Mouse (Mus musculus): Measurements from ENCODE around the gene Gm14085. TPM values are rescaled to one million over a fixed set of nuclear protein-coding genes. Genes with fewer than 3 reads are reported as not detected.

Gm14085 gene
- polyA plus RNA-seq, 1 experiment, result not detected

DNA sequence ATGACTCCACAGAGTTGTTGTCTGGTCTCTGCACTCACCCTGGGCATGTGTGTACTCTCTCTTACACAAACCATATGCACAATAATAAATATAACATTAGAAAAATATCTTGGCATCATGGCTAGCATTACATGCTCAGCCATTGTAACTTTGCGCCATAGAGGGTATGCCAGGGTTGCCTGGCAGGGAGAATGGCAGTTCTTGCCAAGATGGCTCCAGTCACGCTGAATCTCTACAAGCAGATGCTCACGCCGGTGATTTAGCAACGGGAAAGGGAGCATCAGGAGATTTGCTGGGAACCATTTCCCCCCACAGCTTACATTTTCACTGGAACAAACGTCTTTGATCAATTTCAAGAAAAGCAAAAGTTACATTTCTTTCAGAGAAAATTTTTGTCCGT lies 46.5 kb downstream of the Gm14085 start:
- Histone ChIP-seq H3K27ac (replicated peaks; ENCODE audit: low read depth, low read length) (no peak overlapping the region), H3K4me1 (ENCODE audit: control insufficient read depth, insufficient read depth, insufficient read length, low read length) (no peaks in the 10 kb centered on the region), H3K4me3 (ENCODE audit: insufficient read depth, low read depth, low read length) (no peak overlapping the region)

GRCm38 (mm10) chr2:122531726-122532125 lies 47.0 kb downstream of the Gm14085 start:
- no peak overlapping the region for H3K27ac ChIP-seq (replicated peaks; ENCODE audit: low read depth, low read length)
- no peaks in the 10 kb centered on the region for H3K4me1 ChIP-seq (ENCODE audit: control insufficient read depth, insufficient read depth, insufficient read length, low read length)
- H3K4me3 ChIP-seq (ENCODE audit: insufficient read depth, low read depth, low read length), result no peak overlapping the region

DNA sequence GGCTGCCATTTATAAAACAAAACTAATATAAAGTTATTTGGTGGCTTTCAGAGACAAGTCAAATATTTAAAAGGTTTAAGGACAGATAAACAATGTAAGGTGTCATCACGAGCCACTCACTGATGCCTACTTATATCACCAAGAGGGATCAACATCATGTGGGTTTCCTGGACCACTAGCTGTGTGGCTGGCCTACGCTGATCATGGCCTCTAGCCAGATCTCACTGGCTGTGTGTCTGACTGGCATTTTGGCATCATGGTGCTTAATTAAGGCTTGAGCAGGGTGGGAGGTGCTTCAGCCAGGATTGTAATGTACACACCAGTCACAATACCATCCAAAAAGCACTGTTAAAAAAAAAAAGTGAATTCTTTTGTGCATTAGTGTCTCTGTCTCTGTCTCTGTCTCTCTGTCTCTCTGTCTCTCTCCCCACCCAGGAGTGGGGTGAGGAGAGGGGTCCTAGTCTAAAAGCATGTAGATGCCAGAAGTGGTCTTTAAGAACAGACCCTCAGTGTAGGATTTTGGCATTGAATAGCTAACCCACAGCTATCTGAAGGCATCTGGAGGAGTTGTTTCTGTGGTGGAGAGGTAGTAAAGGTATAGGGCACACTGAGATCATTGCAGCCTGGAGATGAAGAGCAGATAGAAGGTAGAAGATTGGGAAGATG lies 47.5 kb downstream of the Gm14085 start:
- H3K27ac ChIP-seq (replicated peaks; ENCODE audit: low read depth, low read length), result no peak overlapping the region

DNA sequence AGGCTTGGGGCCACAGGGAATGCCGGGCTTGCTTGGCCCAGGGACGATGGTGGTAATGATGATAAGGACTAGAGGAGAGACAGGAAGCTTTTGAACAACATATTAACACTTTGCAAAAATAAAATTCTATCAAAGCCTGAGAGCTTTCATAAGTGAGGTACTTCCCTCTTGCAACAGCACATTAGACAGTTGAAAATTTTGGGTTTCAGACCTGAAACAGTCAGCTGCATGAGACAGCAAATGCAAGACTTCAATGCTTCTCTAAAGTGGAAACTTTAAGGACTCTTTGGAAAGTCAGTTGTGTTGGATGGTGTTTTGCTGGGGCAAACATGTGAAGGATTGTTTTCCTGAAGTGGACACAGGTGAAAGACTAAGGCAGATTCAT lies 48.1 kb downstream of the Gm14085 start:
- H3K4me1 ChIP-seq (ENCODE audit: control insufficient read depth, insufficient read depth, insufficient read length, low read length), result no peaks in the 10 kb centered on the region
- H3K27ac ChIP-seq (replicated peaks; ENCODE audit: low read depth, low read length), result no peak overlapping the region
- H3K4me3 ChIP-seq (ENCODE audit: insufficient read depth, low read depth, low read length), result no peak overlapping the region

More for the DNA sequence above, 47.5 kb downstream of the Gm14085 start:
- Histone ChIP-seq H3K4me1 (ENCODE audit: control insufficient read depth, insufficient read depth, insufficient read length, low read length) (no peaks in the 10 kb centered on the region), H3K4me3 (ENCODE audit: insufficient read depth, low read depth, low read length) (no peak overlapping the region)

DNA sequence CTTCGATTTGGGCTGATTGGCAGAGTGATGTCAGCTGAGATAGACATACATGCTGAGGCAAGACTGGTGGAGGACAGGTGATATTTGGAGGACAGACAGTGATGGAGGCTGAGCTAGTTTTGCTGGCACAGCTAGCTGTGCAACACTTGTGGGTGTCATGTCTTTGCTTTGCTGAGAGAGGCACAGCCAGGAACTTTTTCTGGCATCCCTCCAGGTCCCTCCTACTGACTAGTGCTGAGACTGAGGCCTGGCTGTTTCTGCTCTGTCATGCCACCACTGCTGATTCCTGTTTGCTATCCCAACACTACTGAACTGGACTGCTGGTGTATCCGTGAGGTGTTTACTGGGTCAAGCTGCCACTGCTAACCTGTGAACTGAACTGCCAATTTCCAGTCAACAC lies 48.6 kb downstream of the Gm14085 start:
- H3K4me3 ChIP-seq (ENCODE audit: insufficient read depth, low read depth, low read length), result no peak overlapping the region
- H3K4me1 ChIP-seq (ENCODE audit: control insufficient read depth, insufficient read depth, insufficient read length, low read length), result no peaks in the 10 kb centered on the region
- H3K27ac ChIP-seq (replicated peaks; ENCODE audit: low read depth, low read length), result no peak overlapping the region

DNA sequence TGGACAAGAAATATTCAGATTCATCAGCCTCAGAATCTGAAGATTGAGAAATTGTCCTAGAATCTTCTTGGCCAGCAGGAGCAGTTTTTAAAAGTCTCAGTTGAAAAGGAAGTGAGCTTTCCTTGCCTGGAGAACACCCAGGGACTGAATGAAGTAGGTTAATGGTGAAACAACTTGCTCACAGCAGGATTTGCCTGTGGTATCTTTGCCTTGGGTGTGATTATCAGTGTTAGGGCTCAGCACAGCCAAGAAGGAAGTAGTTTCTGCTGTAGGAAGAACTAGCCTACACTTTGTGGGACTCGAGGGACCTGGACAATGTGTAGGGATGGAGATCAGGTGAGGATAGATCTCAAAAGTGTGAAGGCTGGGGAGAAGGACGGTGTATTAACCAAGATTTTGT lies 49.9 kb downstream of the Gm14085 start:
- no peaks in the 10 kb centered on the region for H3K4me1 ChIP-seq (ENCODE audit: control insufficient read depth, insufficient read depth, insufficient read length, low read length)
- no peak overlapping the region for H3K27ac ChIP-seq (replicated peaks; ENCODE audit: low read depth, low read length)

GRCm38 (mm10) chr2:122558317-122558716 lies 73.6 kb downstream of the Gm14085 start:
- H3K27ac ChIP-seq (replicated peaks; ENCODE audit: low read depth, low read length), result no peak overlapping the region
- no peak overlapping the region for H3K4me3 ChIP-seq (ENCODE audit: insufficient read depth, low read depth, low read length)
- H3K4me1 ChIP-seq (ENCODE audit: control insufficient read depth, insufficient read depth, insufficient read length, low read length), result no peaks in the 10 kb centered on the region

More for the DNA sequence above, 49.9 kb downstream of the Gm14085 start:
- no peak overlapping the region for H3K4me3 ChIP-seq (ENCODE audit: insufficient read depth, low read depth, low read length)

GRCm38 (mm10) chr2:122561221-122561620 lies 76.5 kb downstream of the Gm14085 start:
- Histone ChIP-seq H3K4me3 (ENCODE audit: insufficient read depth, low read depth, low read length) (no peak overlapping the region), H3K4me1 (ENCODE audit: control insufficient read depth, insufficient read depth, insufficient read length, low read length) (no peaks in the 10 kb centered on the region), H3K27ac (replicated peaks; ENCODE audit: low read depth, low read length) (no peak overlapping the region)

DNA sequence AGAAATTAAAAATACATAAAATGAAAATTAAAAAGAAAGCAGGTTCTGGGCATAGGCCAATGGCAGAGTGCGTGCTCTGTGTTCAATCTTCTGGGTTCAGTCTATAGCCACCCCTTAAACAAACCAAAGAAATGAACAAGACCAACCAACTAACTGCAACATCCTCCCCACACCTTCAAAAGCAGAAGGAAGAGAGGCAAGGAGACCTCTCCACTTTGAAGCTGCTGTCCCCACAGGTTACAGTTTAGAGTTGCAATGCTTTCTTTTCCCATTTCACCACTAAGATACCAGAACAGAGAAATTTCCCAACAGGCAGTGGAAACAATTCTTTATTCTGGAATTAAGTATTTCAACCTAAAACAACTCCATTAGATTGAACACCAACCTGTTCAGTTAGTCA lies 77.5 kb downstream of the Gm14085 start:
- H3K4me3 ChIP-seq (ENCODE audit: insufficient read depth, low read depth, low read length), result no peak overlapping the region
- no peak overlapping the region for H3K27ac ChIP-seq (replicated peaks; ENCODE audit: low read depth, low read length)
- H3K4me1 ChIP-seq (ENCODE audit: control insufficient read depth, insufficient read depth, insufficient read length, low read length), result no peaks in the 10 kb centered on the region

DNA sequence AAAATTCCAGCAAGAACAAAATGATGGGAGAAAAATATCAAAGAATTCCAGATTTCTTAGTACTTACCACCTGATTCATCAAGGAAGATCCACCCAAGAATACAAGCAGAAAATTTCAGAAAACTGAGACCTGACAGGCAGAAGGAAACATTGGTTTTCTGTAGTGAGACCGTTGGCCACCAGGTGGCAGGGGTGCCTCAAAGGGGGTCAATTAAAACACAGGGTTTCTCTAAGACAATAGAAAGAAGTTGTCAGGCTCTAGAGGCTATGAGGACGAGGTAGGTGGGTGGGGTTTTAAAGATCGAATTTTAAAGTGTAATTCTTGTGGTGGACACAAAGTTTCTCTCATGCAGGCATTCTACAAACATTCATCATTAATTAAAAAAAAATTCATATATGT lies 84.7 kb downstream of the Gm14085 start:
- no peak overlapping the region for H3K27ac ChIP-seq (replicated peaks; ENCODE audit: low read depth, low read length)

GRCm38 (mm10) chr2:122570430-122570829 lies 85.7 kb downstream of the Gm14085 start:
- Histone ChIP-seq H3K4me3 (ENCODE audit: insufficient read depth, low read depth, low read length) (no peak overlapping the region), H3K4me1 (ENCODE audit: control insufficient read depth, insufficient read depth, insufficient read length, low read length) (no peaks in the 10 kb centered on the region), H3K27ac (replicated peaks; ENCODE audit: low read depth, low read length) (no peak overlapping the region)

More for the DNA sequence above, 84.7 kb downstream of the Gm14085 start:
- H3K4me1 ChIP-seq (ENCODE audit: control insufficient read depth, insufficient read depth, insufficient read length, low read length), result no peaks in the 10 kb centered on the region
- H3K4me3 ChIP-seq (ENCODE audit: insufficient read depth, low read depth, low read length), result no peak overlapping the region

- Histone ChIP-seq H3K4me3 (ENCODE audit: insufficient read depth, low read depth, low read length) (no peak overlapping the region), H3K27ac (replicated peaks; ENCODE audit: low read depth, low read length) (no peak overlapping the region), H3K4me1 (ENCODE audit: control insufficient read depth, insufficient read depth, insufficient read length, low read length) (no peaks in the 10 kb centered on the region)
Measured at GRCm38 (mm10) chr2:122571326-122571725, 86.6 kb downstream of the Gm14085 start.

GRCm38 (mm10) chr2:122572438-122572837 lies 87.7 kb downstream of the Gm14085 start:
- no peak overlapping the region for H3K27ac ChIP-seq (replicated peaks; ENCODE audit: low read depth, low read length)
- H3K4me3 ChIP-seq (ENCODE audit: insufficient read depth, low read depth, low read length), result no peak overlapping the region
- no peaks in the 10 kb centered on the region for H3K4me1 ChIP-seq (ENCODE audit: control insufficient read depth, insufficient read depth, insufficient read length, low read length)

- Histone ChIP-seq H3K4me3 (ENCODE audit: insufficient read depth, low read depth, low read length) (no peak overlapping the region), H3K4me1 (ENCODE audit: control insufficient read depth, insufficient read depth, insufficient read length, low read length) (peaks cover 2% of the 10 kb centered on the region; the same call in 1 of the 2 replicates), H3K27ac (replicated peaks; ENCODE audit: low read depth, low read length) (no peak overlapping the region)
Measured at GRCm38 (mm10) chr2:122575470-122575869, 90.7 kb downstream of the Gm14085 start.

GRCm38 (mm10) chr2:122576295-122576694 lies 91.6 kb downstream of the Gm14085 start:
- H3K27ac ChIP-seq (replicated peaks; ENCODE audit: low read depth, low read length), result no peak overlapping the region
- peaks cover 4% of the 10 kb centered on the region; the same call in 1 of the 2 replicates for H3K4me1 ChIP-seq (ENCODE audit: control insufficient read depth, insufficient read depth, insufficient read length, low read length)
- H3K4me3 ChIP-seq (ENCODE audit: insufficient read depth, low read depth, low read length), result no peak overlapping the region

DNA sequence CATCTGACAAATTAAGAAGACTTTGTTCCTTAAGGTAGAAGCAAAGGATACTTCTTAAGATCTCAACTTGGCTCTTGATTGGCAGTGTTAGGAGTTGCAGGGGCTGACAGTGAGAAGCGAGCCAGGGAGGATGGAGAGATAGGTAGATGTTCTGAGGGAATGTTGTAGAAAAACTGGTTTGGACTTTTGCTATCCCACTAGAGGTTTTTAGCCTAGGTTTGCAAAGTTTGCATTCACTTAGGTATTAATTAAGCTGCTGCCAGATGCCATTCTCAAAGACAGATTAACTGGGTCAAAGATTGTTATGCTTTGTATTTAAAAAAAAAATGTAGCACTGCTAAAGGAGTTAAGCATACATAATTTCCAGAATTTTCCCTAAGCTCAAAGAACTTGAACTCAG lies 92.6 kb downstream of the Gm14085 start:
- Histone ChIP-seq H3K4me1 (ENCODE audit: control insufficient read depth, insufficient read depth, insufficient read length, low read length) (peaks cover 11% of the 10 kb centered on the region), H3K4me3 (ENCODE audit: insufficient read depth, low read depth, low read length) (no peak overlapping the region), H3K27ac (replicated peaks; ENCODE audit: low read depth, low read length) (no peak overlapping the region)

All from brown adipose tissue, adult 24 weeks (tissue).